Mouse (Mus musculus) lung, postnatal 0 days (tissue): Measurements from ENCODE around the gene Zfp106.

Source experiments
- CTCF ChIP-seq: IDR thresholded peaks from 2 replicates; pipeline ENCODE4 v1.5.1; 2016; ENCODE audit warnings: antibody characterized with exemption, mild to moderate bottlenecking
- EP300 ChIP-seq: IDR thresholded peaks from 2 replicates; pipeline ENCODE4 v1.6.1; 2016; ENCODE audit warnings: antibody characterized with exemption, mild to moderate bottlenecking, control low read depth

- TF ChIP-seq CTCF = no peak
- no peak for TF ChIP-seq EP300
Measured at GRCm38 (mm10) chr2:120562859-120563234, 796 bp downstream of the Zfp106 start.
